Mouse (Mus musculus): ENCODE data around the gene Stx4a. TPM values are rescaled to one million over a fixed set of nuclear protein-coding genes. Genes with fewer than 3 reads are reported as not detected.

Gene Stx4a
- polyA plus RNA-seq, 2 experiments: 7.2 to 34.9 TPM

DNA sequence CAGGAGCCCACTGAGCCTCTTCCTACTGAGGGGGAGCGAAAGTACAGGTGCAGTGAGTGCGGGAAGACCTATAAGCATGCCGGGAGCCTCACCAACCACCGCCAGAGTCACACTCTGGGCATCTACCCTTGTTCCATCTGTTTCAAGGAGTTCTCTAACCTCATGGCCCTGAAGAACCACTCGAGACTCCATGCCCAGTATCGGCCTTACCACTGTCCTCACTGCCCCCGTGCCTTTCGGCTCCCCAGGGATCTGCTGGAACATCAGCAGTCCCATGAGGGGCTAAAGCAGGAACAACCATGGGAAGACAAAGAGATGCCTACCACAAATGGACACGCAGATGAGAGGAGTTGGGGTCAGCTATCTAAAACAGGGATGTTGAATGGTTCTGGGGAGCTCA is 55.2 kb downstream of the Stx4a start:
- H3K27me3 ChIP-seq (ENCODE audit: control insufficient read depth, insufficient read depth, low read length): peaks cover 2% of the 10 kb centered on the region; the same call in 1 of the 2 replicates
- H3K9ac ChIP-seq (replicated peaks): no peak overlapping the region
- WGBS (ENCODE audit: insufficient replicate concordance): 91% methylated on average over 9 of the region's 9 CpGs
- H3K4me3 ChIP-seq (ENCODE audit: insufficient read depth in 1 of 2, low read depth in 2 of 2, low read length in 2 of 2): no peak overlapping the region
- peaks cover 32% of the 10 kb centered on the region for H3K9me3 ChIP-seq (ENCODE audit: control insufficient read depth, low read length)
- DNase-seq (ENCODE audit: low read depth in 3 of 3, low spot score in 3 of 3) (no peak), ATAC-seq (ENCODE audit: insufficient read depth) (no peak)
- H3K27ac ChIP-seq: no peak overlapping the region
- H3K36me3 ChIP-seq (replicated peaks; ENCODE audit: control insufficient read depth, insufficient read depth, low read depth): peaks cover 56% of the 10 kb centered on the region
- TF ChIP-seq EP300 (IDR thresholded peaks at IDR 0.05; ENCODE audit: low read depth): no peak
- no peak for TF ChIP-seq CTCF (IDR thresholded peaks at IDR 0.05; ENCODE audit: low read depth)
- no peak overlapping the region for H3K4me2 ChIP-seq (ENCODE audit: low read depth)
- peaks cover 7 to 8% of the 10 kb centered on the region in 2 experiments for H3K4me1 ChIP-seq (replicated peaks; ENCODE audit: control insufficient read depth in 2 of 2, insufficient read depth in 2 of 2, low read length in 1 of 2)

DNA sequence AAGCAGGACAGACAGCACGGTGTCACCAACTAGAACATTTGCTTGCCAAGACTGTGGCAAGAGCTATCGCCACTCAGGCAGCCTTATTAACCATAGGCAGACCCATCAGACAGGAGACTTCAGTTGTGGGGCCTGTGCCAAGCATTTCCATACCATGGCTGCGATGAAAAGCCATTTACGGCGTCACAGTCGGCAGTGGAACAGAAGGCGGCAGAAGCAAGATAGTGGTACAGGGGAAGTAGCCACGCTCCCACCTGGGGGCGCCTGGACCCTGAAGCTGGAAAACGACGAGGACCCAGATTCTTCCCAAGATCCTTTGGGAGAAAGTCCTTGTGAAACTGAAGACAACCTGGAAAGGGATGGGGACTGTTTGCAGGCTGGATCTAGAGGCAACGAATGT is 56.3 kb downstream of the Stx4a start:
- Histone ChIP-seq H3K4me2 (ENCODE audit: low read depth) (no peak overlapping the region), H3K9me3 (ENCODE audit: control insufficient read depth, low read length) (peaks cover 32% of the 10 kb centered on the region), H3K4me3 (ENCODE audit: insufficient read depth in 1 of 2, low read depth in 2 of 2, low read length in 2 of 2) (no peak overlapping the region), H3K36me3 (replicated peaks; ENCODE audit: control insufficient read depth, insufficient read depth, low read depth) (peaks cover 56% of the 10 kb centered on the region), H3K27me3 (ENCODE audit: control insufficient read depth, insufficient read depth, low read length) (no peaks in the 10 kb centered on the region), H3K9ac (replicated peaks) (no peak overlapping the region), H3K4me1 (replicated peaks; ENCODE audit: control insufficient read depth in 2 of 2, insufficient read depth in 2 of 2, low read length in 1 of 2) (peaks cover 2 to 3% of the 10 kb centered on the region in 2 experiments), H3K27ac (no peak overlapping the region)
- TF ChIP-seq CTCF (IDR thresholded peaks at IDR 0.05; ENCODE audit: low read depth) (no peak), EP300 (IDR thresholded peaks at IDR 0.05; ENCODE audit: low read depth) (no peak)
- DNase-seq (ENCODE audit: low read depth in 3 of 3, low spot score in 3 of 3) (no peak), ATAC-seq (ENCODE audit: insufficient read depth) (no peak)
- WGBS (ENCODE audit: insufficient replicate concordance): 88% methylated on average over 12 of the region's 12 CpGs

DNA sequence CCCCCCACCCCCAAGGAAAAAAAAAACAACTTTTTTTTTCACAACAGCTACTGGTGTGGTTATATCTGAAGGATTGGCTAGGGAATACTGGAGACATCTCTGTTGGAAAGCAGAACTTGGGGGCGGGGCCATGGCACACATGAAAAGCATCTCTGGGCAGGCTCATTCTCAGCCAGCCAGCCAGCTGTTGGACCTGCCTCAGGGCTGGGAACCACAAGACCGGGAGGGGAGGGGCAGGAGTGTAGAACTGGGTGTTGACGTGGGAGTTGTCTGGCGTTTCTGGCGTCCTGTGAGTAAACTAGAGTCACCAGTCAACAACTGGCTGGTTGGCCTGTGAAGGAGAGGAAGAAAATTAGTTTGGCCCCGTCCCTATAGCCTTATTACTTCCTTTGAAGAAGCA is 61.9 kb downstream of the Stx4a start:
- no peak overlapping the region for H3K9ac ChIP-seq (replicated peaks)
- no peaks in the 10 kb centered on the region for H3K4me1 ChIP-seq (replicated peaks; ENCODE audit: control insufficient read depth in 2 of 2, insufficient read depth in 2 of 2, low read length in 1 of 2)
- no peak for ATAC-seq (ENCODE audit: insufficient read depth)
- no peak for DNase-seq (ENCODE audit: low read depth in 3 of 3, low spot score in 3 of 3)
- H3K9me3 ChIP-seq (ENCODE audit: control insufficient read depth, low read length): peaks cover 11% of the 10 kb centered on the region
- no peaks in the 10 kb centered on the region for H3K27me3 ChIP-seq (ENCODE audit: control insufficient read depth, insufficient read depth, low read length)
- H3K36me3 ChIP-seq (replicated peaks; ENCODE audit: control insufficient read depth, insufficient read depth, low read depth): peaks cover 36% of the 10 kb centered on the region
- H3K4me3 ChIP-seq (ENCODE audit: insufficient read depth in 1 of 2, low read depth in 2 of 2, low read length in 2 of 2): no peak overlapping the region
- H3K4me2 ChIP-seq (ENCODE audit: low read depth): no peak overlapping the region
- TF ChIP-seq CTCF (IDR thresholded peaks at IDR 0.05; ENCODE audit: low read depth) (no peak), EP300 (IDR thresholded peaks at IDR 0.05; ENCODE audit: low read depth) (no peak)
- WGBS (ENCODE audit: insufficient replicate concordance): 40% methylated on average over 6 of the region's 6 CpGs
- H3K27ac ChIP-seq: no peak overlapping the region

DNA sequence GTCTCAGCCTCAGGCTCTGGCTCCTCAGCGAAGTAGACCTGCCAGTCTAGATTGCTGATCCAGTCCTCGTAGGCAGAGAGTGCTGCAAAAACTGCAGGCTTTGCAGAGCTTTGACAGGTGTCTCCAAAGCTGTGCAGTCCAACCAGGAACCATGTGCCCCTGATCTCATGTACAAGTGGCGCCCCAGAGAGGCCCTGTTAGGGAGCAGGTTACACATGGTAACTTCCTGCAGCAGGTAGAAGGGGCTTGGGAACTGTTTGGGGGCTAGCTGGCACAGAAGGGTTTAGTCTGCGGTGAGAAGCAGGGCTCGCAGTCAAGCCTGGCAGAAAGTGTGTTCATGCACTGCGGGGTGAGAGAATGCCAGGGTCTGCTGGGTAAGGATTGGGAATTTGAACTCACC is 62.5 kb downstream of the Stx4a start:
- H3K27me3 ChIP-seq (ENCODE audit: control insufficient read depth, insufficient read depth, low read length): no peaks in the 10 kb centered on the region
- 83% methylated on average over 6 of the region's 6 CpGs for whole genome bisulfite sequencing (ENCODE audit: insufficient replicate concordance)
- no peak overlapping the region for H3K9ac ChIP-seq (replicated peaks)
- peaks cover 30% of the 10 kb centered on the region for H3K36me3 ChIP-seq (replicated peaks; ENCODE audit: control insufficient read depth, insufficient read depth, low read depth)
- peaks cover 6% of the 10 kb centered on the region for H3K9me3 ChIP-seq (ENCODE audit: control insufficient read depth, low read length)
- TF ChIP-seq EP300 (IDR thresholded peaks at IDR 0.05; ENCODE audit: low read depth): no peak
- no peak for TF ChIP-seq CTCF (IDR thresholded peaks at IDR 0.05; ENCODE audit: low read depth)
- H3K4me2 ChIP-seq (ENCODE audit: low read depth): no peak overlapping the region
- no peak overlapping the region for H3K27ac ChIP-seq
- no peaks in the 10 kb centered on the region for H3K4me1 ChIP-seq (replicated peaks; ENCODE audit: control insufficient read depth in 2 of 2, insufficient read depth in 2 of 2, low read length in 1 of 2)
- ATAC-seq (ENCODE audit: insufficient read depth): no peak
- no peak overlapping the region for H3K4me3 ChIP-seq (ENCODE audit: insufficient read depth in 1 of 2, low read depth in 2 of 2, low read length in 2 of 2)
- no peak for DNase-seq (ENCODE audit: low read depth in 3 of 3, low spot score in 3 of 3)

DNA sequence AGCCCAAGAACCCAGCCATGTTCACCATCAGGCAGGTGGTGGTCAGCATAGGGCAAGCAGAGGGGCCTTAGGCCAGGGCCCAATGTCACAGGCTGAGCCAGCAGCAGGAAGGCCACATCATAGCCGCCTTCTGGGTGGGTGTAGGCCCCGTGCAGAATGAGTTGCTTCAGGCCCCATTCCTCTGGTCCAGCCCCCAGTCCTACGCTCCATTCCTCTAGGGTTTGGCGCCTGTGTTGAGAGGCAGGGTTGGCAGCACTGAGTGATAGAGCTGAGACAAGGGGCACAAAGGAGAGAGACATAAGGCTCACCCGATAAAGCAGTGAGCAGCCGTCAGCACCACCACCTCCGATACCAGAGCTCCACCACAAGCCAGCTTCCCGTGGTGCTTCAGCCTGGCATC is 63.1 kb downstream of the Stx4a start:
- Histone ChIP-seq H3K36me3 (replicated peaks; ENCODE audit: control insufficient read depth, insufficient read depth, low read depth) (peaks cover 24% of the 10 kb centered on the region), H3K27ac (no peak overlapping the region), H3K9me3 (ENCODE audit: control insufficient read depth, low read length) (peaks cover 3% of the 10 kb centered on the region), H3K4me2 (ENCODE audit: low read depth) (no peak overlapping the region), H3K27me3 (ENCODE audit: control insufficient read depth, insufficient read depth, low read length) (no peaks in the 10 kb centered on the region), H3K9ac (replicated peaks) (no peak overlapping the region), H3K4me3 (ENCODE audit: insufficient read depth in 1 of 2, low read depth in 2 of 2, low read length in 2 of 2) (no peak overlapping the region), H3K4me1 (replicated peaks; ENCODE audit: control insufficient read depth in 2 of 2, insufficient read depth in 2 of 2, low read length in 1 of 2) (no peaks in the 10 kb centered on the region)
- 84% methylated on average over 8 of the region's 8 CpGs for WGBS (ENCODE audit: insufficient replicate concordance)
- TF ChIP-seq CTCF (IDR thresholded peaks at IDR 0.05; ENCODE audit: low read depth): no peak
- TF ChIP-seq EP300 (IDR thresholded peaks at IDR 0.05; ENCODE audit: low read depth): no peak
- ATAC-seq (ENCODE audit: insufficient read depth) (no peak), DNase-seq (ENCODE audit: low read depth in 3 of 3, low spot score in 3 of 3) (no peak)
